In the genomic region with DNA sequence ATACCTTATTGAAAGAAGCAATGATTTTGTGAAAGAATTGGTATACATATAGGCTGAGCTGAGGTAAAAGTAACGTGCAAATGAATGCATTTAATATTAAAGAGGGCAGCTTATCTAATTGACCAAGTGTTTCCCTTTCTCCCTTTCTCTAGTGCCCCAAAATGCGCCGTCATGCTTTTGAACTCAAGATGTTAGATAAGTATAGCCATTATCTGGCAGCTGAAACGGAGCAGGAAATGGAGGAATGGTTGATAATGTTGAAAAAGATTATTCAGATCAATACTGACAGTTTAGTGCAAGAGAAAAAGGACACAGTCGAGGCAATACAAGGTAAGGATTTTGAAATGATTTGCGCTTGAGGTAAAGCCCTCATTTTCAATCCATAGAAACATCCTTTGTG, we compare ENCODE assay signal across 24 mouse cellular contexts.
"Had no signal": no experiment of that assay in that cellular context is flagged by ENCODE, and none has a peak within 500 bp of the region (broad histone marks: within the 10 kb centered on the region; RNA-seq: fewer than 3 reads in every experiment).

No protein-coding gene starts in this region.

- H3K27me3 ChIP-seq: embryonic facial prominence, embryonic 12.5 days; embryonic facial prominence, embryonic 13.5 days; embryonic facial prominence, embryonic 15.5 days; forebrain, embryonic 12.5 days; forebrain, embryonic 13.5 days; forebrain, embryonic 15.5 days had no signal

- H3K9ac ChIP-seq: embryonic facial prominence, embryonic 12.5 days; embryonic facial prominence, embryonic 13.5 days; embryonic facial prominence, embryonic 15.5 days; forebrain, embryonic 12.5 days; forebrain, embryonic 13.5 days; forebrain, embryonic 15.5 days; forebrain, postnatal 0 days had no signal

- H3K4me1 ChIP-seq: embryonic facial prominence, embryonic 10.5 days; embryonic facial prominence, embryonic 12.5 days; embryonic facial prominence, embryonic 13.5 days; embryonic facial prominence, embryonic 15.5 days; forebrain, embryonic 10.5 days; forebrain, embryonic 12.5 days; forebrain, embryonic 13.5 days; forebrain, embryonic 15.5 days had no signal

- H3K4me3 ChIP-seq: embryonic facial prominence, embryonic 10.5 days; embryonic facial prominence, embryonic 12.5 days; embryonic facial prominence, embryonic 13.5 days; embryonic facial prominence, embryonic 15.5 days; erythroblast, embryonic 14.5 days; forebrain, embryonic 10.5 days; forebrain, embryonic 12.5 days; forebrain, embryonic 13.5 days; forebrain, embryonic 15.5 days; gastrocnemius, adult 2 months; heart, adult 2 months had no signal

- H3K9me3 ChIP-seq: embryonic facial prominence, embryonic 10.5 days; embryonic facial prominence, embryonic 12.5 days; embryonic facial prominence, embryonic 13.5 days; embryonic facial prominence, embryonic 15.5 days; forebrain, embryonic 10.5 days; forebrain, embryonic 12.5 days; forebrain, embryonic 13.5 days; forebrain, embryonic 15.5 days had no signal

- DNase-seq: cerebellum, adult 9-10 months; cerebellum, adult 9-11 months; cerebellum, postnatal 10 days; cerebellum, postnatal 14 days; cerebellum, postnatal 25 days; cerebellum, postnatal 36 days; forebrain, postnatal 0 days; gastrocnemius, adult 2 months; gastrocnemius, postnatal 10 days; gastrocnemius, postnatal 14 days; gastrocnemius, postnatal 25 days; gastrocnemius, postnatal 36 days; heart, adult 11 months; heart, adult 18-20 months; heart, adult 2 months had no signal

- H3K27ac ChIP-seq: embryonic facial prominence, embryonic 10.5 days; embryonic facial prominence, embryonic 12.5 days; embryonic facial prominence, embryonic 13.5 days; embryonic facial prominence, embryonic 15.5 days; forebrain, embryonic 10.5 days; forebrain, embryonic 12.5 days; forebrain, embryonic 13.5 days; forebrain, embryonic 15.5 days; gastrocnemius, adult 2 months; heart, adult 2 months had no signal

- H3K36me3 ChIP-seq: embryonic facial prominence, embryonic 10.5 days; embryonic facial prominence, embryonic 12.5 days; embryonic facial prominence, embryonic 13.5 days; embryonic facial prominence, embryonic 15.5 days; forebrain, embryonic 10.5 days; forebrain, embryonic 12.5 days; forebrain, embryonic 15.5 days had no signal
